Mouse (Mus musculus) gastrocnemius, postnatal 14 days (tissue): Measurements from ENCODE around the gene Ssr4. TPM values are rescaled to one million over a fixed set of nuclear protein-coding genes. Genes with fewer than 3 reads are reported as not detected.
"Not testable (repeated sequence)": the region's sequence is repeated elsewhere in the genome, so short reads cannot be mapped to it uniquely, and the experiment has no call there.

Experiments used
- DNase-seq: peaks from one replicate; pipeline ENCODE4 v3.0.0; 2021; ENCODE audit warnings: mixed read lengths
- intact Hi-C: fragments of 180-260 bp; cut with DNase I; formaldehyde crosslinking; loops from one replicate; pipeline ENCODE4 v1.15.1; 2025; ENCODE audit warnings: low total_unique reads
- long read RNA-seq, 2 experiments: library from polyadenylated mRNA; stranded (forward); transcript quantifications; one replicate each; pipeline ENCODE4 v2.0.0; 2021
- total RNA-seq, 2 experiments: library from RNA; stranded (reverse); gene quantifications; 2 replicates each; pipeline ENCODE4 v1.2.3; 2021

Gene Ssr4
- 10 to 100 TPM; 83.7 to 89.5 TPM for total RNA-seq
- long read RNA-seq, experiment 1, transcript Ssr4-208 (6 exons, 800 nt): major isoform, 42 of 54 reads
- long read RNA-seq, experiment 1, transcript Ssr4-201 (6 exons, 765 nt): minor isoform, 6 of 54 reads
- long read RNA-seq, experiment 1, partial matches to known transcripts: 5 of 54 reads
- long read RNA-seq, experiment 1, other reads (novel, unspliced or antisense): 1 of 54 reads
- long read RNA-seq, experiment 2, transcript Ssr4-208 (6 exons, 800 nt): major isoform, 33 of 53 reads
- long read RNA-seq, experiment 2, transcript Ssr4-201 (6 exons, 765 nt): minor isoform, 13 of 53 reads
- long read RNA-seq, experiment 2, partial matches to known transcripts: 2 of 53 reads
- long read RNA-seq, experiment 2, other reads (novel, unspliced or antisense): 5 of 53 reads

DNA sequence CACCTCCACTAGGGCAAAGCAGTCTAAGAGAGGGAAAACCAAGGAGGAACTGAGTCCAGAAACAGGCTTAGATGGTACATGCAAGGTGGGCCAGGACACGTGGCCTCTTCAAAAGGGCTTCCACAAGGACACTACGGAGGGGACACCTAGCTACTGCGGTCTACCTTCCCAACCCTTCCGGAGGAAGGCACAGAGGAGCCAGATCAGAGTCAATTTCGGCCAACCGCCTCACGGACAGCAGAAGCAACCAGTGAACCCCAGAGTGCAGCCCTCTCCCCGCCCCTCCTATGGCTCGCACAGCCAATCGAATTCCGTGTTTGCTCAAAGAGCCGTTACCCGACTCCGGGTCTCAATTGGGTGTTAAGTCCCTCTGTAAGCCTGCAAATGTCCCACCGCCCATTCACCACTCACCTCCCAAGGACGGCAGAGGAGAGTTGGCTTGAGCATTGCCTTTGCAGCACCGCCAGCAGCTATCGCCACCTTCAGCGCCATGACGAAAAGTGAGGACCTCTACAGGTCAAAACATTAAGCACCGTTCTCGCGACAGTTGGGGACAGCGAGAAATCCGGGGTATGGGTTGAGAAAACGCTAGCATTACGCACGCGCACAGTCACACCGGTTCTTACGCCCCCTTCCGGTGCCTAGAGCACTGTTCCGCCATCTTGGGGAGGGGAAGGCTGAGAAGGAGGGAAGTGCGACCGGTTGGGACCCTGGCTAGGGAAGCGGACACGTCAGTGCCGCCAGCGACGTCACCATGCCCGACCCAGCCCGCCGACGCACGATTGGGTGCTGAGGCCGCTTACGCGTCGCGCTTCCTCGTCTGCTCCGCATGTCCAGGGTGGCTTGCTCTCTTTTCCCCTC is at the start of gene Ssr4, which contains the start of gene Idh3g:
Gene Ssr4 (plus strand): TSS at position 665 of the 861 bp plus-strand sequence.
Gene Idh3g (minus strand): TSS at position 534 of the 861 bp plus-strand sequence.
- intact Hi-C loops: no loop called here
- peak; percentile 89 for DNase-seq

DNA sequence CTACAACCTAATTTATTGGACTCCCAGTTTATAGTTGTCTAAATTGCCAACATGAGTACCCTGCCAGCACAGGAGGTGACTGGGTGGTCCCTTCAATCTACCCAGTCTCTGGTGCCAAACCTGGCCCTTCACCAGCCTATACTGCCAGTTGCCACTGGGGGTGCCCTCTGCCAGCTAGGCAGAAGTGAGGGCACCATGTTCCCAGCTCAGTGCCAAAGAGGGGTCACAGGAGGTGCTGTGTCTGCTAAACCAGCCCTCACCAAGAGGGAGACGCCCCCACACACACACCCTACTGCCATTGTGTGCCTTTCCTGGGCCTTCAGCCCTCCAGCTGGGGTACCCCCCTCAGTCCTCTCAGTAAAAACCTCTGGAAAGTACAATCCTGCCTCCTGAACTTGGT is 48.7 kb upstream of the Ssr4 start:
- intact Hi-C loops: no loop called here
- DNase-seq: no peak

GRCm38 (mm10) chrX:73739151-73739550 is 47.7 kb upstream of the Ssr4 start:
- intact Hi-C loops: no loop called here
- DNase-seq: no peak

GRCm38 (mm10) chrX:73739841-73740240 is 47.0 kb upstream of the Ssr4 start:
- DNase-seq: not testable (repeated sequence)

DNA sequence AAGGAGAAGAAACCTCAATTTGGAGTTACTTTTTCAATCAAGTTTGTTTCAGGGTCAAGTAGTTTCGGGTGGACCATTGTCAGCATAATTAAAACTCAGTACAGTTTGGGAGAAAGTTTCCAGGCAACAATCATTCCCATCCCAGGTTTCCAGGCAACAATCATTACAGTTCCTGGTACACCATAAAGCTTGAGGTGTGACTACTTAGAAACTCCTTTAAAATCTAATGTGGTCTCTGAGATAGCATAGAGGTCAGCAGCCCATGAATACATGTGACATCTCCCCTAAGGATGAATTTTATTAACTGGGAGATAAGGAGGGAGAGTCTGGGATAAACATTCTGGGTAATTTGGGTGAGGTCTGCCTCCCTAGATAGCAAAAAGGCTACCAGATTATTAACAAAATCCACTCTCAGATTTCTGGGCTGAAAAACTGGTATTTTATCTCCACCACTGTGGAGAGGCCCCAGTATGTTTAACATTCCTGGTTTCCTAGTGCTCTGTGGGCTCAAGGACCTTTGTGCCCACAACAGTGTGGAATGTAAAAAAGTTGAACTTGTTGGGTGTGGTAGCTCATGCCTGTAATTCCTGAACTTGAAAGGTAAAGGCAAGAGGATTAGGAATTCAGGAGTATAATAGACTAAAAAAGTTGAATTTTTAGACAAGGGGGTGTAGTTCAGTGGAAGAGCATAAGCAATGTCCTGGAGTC is 41.9 kb upstream of the Ssr4 start:
- no peak for DNase-seq
- intact Hi-C loops: no loop called here

More at GRCm38 (mm10) chrX:73739841-73740240, 47.0 kb upstream of the Ssr4 start:
- intact Hi-C loops: not testable (repeated sequence)

DNA sequence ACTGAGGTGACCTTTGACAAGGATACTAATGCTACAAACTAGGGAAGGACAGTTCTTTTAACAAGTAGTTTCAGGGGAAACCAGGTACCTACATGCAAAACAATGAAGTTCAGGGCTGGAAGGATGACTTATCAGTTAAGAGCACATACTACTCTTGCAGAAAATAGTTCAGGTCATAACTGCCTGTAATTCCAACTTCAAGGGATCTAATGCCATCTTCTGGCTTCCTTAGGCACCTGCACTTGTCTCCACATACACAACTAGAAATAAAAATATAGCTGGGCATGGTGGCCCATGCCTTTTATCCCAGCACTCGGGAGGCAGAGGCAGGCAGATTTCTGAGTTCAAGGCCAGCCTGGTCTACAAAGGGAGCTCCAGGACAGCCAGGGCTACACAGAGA is 37.9 kb upstream of the Ssr4 start:
- intact Hi-C loops: no loop called here
- no peak for DNase-seq

GRCm38 (mm10) chrX:73756334-73757140 is 30.3 kb upstream of the Ssr4 start, which contains the start of gene Plxnb3:
Plxnb3 (plus strand) TSS chrX:73757090.
- intact Hi-C loops: no loop called here
- DNase-seq: no peak

DNA sequence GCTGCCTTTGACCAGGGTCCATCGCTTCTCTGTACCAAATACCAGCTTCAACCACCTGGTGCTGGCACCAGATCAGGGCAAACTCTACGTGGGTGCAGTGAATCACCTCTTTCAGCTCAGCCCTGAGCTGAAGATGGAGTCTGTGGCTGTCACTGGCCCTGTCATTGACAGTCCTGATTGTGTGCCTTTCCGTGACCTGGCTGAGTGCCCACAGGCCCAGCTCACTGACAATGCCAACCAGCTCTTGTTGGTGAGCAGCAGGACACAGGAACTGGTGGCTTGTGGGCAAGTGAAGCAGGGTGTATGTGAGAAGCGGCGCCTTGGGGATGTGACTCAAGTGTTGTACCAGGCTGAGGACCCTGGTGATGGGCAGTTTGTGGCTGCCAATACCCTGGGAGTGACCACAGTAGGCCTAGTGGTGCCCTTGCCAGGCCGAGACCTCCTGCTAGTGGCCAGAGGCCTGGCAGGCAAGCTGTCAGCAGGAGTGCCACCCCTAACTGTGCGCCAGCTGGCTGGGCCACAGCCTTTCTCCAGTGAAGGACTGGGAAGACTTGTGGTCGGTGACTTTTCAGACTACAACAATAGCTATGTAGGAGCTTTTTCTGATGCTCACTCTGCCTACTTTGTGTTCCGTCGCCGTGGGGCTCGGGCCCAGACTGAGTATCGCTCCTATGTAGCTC is 28.1 kb upstream of the Ssr4 start:
- no peak for DNase-seq
- intact Hi-C loops: no loop called here

GRCm38 (mm10) chrX:73765311-73765710 is 21.5 kb upstream of the Ssr4 start:
- peak; percentile 54 for DNase-seq
- intact Hi-C loops: no loop called here

- intact Hi-C loops: no loop called here
Measured at GRCm38 (mm10) chrX:73767267-73767666, 19.6 kb upstream of the Ssr4 start.

DNA sequence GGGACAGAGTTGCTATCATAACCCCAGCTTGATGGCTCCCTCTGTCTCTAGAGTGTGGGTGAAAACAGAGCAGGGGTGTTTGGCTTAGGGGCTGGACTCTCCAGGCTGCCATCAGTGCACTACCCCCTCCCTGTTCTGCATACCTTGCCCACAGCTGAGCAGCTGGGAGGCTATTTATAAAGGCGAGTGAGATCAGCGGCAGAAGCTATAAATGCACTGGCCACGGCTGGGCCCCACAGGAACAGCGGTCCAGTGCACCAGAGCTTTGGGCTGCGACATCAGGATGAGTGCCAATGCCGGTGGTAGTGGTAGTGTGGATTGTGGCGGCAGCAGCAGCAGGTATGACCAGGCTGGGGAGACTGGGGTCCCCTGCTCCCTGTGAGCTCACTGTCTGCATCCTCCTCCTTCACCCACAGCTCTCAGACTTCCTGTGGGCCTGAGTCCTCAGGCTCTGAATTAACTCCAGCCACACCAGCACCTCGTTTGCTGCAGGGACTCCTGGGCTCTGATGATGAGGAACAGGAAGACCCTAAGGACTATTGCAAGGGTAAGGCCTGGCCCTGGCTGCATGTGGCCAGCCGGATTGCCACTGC is 12.6 kb upstream of the Ssr4 start, which contains the start of gene Srpk3:
Gene Srpk3 (plus strand): TSS at position 238 of the 593 bp plus-strand sequence.
- intact Hi-C loops: no loop called here
- peak; percentile 57 for DNase-seq

More at GRCm38 (mm10) chrX:73767267-73767666, 19.6 kb upstream of the Ssr4 start:
- no peak for DNase-seq

DNA sequence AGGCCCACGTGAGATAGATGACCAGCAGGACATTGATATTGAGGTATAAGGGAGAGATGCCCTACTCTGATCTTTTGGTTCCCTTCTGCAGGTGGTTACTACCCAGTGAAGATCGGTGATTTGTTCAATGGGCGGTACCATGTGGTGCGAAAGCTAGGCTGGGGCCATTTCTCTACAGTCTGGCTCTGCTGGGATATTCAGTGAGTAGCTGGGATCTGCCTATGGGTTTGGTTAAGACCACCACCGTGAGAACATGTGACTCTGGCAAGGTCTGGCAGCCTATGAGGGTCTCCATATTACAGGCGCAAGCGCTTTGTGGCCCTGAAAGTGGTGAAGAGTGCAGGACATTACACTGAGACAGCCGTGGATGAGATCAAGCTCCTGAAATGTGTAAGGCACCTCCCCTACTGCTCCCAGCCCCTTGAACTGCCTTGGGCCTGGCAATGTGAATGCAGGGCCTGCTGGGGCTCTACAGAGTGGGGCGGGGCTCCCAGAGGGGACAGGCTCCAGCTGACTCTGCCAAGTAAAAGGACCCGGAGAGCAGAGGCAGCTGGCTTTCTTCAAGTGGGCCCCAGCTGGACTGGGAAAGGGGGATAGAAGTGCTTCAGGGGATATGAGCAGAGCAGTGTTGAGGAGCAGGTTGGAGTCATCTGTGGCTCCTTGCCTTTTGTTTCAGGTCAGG is 11.9 kb upstream of the Ssr4 start:
- intact Hi-C loops: no loop called here
- DNase-seq: peak; percentile 39

- no peak for DNase-seq
- intact Hi-C loops: no loop called here
Measured at GRCm38 (mm10) chrX:73782227-73782626, 4.6 kb upstream of the Ssr4 start.

GRCm38 (mm10) chrX:73785666-73786065 is 1.2 kb upstream of the Ssr4 start:
- no peak for DNase-seq
- intact Hi-C loops: no loop called here

DNA sequence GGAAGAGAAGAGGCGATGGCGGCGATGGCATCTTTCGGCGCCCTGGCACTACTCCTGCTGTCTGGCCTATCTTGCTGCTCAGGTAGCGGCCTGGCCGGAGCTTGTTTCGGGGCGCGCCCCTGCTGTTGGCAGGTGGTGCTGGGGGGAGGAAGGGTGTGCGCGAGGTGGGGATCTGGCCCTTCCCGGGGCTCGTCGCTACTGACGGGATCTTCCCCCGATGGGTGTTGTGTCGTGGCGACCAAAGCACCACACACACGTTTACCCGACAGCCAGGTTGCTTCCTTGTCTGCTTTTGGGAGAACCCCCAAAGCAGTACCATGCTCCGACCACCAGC is 364 bp downstream of the Ssr4 start:
- no peak for DNase-seq
- intact Hi-C loops: no loop called here

- no peak for DNase-seq
- intact Hi-C loops: no loop called here
Measured at GRCm38 (mm10) chrX:73788501-73788900, 1.7 kb downstream of the Ssr4 start.

DNA sequence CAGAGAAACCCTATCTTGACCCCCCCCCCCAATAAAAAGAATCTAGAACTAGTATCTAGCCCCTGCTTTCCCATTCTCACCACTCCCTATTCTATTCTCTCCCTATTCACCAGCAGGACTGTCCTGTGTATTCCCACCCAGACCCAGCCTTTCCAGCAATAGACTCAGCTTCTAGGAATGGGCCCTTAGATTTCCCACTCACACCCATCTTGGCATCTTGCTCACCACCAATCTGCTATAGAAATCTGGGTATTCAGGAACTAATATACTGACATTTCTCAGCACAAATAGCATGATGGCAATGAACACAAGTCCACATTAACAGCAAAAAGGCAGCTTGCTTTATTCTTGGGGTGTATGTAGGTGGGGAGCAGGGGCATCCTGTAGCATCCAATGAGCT is 6.2 kb downstream of the Ssr4 start:
- intact Hi-C loops: no loop called here
- DNase-seq: no peak

DNA sequence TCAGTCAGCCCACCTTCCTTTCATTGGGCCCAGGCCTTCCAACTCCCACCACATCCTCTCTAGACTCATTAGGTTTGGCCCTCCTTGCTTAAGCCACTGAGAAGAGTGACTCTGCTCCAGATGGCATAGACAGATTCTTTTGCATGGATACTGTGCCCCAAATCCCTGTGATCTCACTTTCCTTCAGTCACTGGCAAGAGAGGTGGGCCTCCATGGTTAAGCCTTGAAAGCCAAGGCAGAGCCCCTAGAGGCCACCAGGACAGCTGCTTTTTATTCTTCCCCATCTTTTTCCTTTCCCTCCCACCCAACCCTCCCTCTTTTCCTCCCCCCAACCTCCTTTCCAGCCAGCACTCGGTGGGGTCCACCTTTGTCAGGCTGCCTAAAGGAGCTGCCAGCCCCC is 6.7 kb downstream of the Ssr4 start:
- no peak for DNase-seq
- intact Hi-C loops: no loop called here
